Mouse (Mus musculus): ENCODE measurements at regions not wholly inside any gene's neighbourhood (a gene's known extent, or its start where the extent isn't known, plus 50 kb on each side); places are given as distances from the start of the nearest gene placed in this dataset.

- Histone ChIP-seq H3K36me3 (replicated peaks) (no peaks in the 10 kb centered on the region), H3K9me3 (replicated peaks) (peaks cover 44% of the 10 kb centered on the region), H3K27me3 (ENCODE audit: insufficient read depth, low read length) (no peaks in the 10 kb centered on the region), H3K4me3 (ENCODE audit: low read depth, low read length) (no peak overlapping the region), H3K4me1 (ENCODE audit: insufficient read depth, low read depth, low read length) (no peaks in the 10 kb centered on the region)
- DNase-seq (ENCODE audit: low spot score), result no peak
- no peak for TF ChIP-seq GATA1 (IDR thresholded peaks at IDR 0.05; ENCODE audit: borderline replicate concordance, low read length)
- TF ChIP-seq GATA2 (IDR thresholded peaks at IDR 0.05; ENCODE audit: borderline replicate concordance, low read depth, low read length), result no peak
- no peak for TF ChIP-seq TAL1 (conservative IDR thresholded peaks at IDR 0.05; ENCODE audit: low read depth, low read length)
- no peak for TF ChIP-seq POLR2AphosphoS5 (IDR thresholded peaks at IDR 0.05; ENCODE audit: insufficient replicate concordance, low read depth, low read length)
- TF ChIP-seq CTCF (IDR thresholded peaks at IDR 0.05; ENCODE audit: low read depth, low read length), result no peak
- no peak for ATAC-seq (ENCODE audit: extremely low read depth, insufficient number of reproducible peaks, low FRiP score, poor library complexity, severe bottlenecking)
Observed at GRCm38 (mm10) chr10:84002744-84003143, 280.1 kb downstream of the 1500009L16Rik start.

GRCm38 (mm10) chr10:84003601-84004149 lies 281.0 kb downstream of the 1500009L16Rik start:
- H3K4me3 ChIP-seq (ENCODE audit: low read depth, low read length), result no peak overlapping the region
- DNase-seq (ENCODE audit: low spot score), result no peak
- TF ChIP-seq GATA1 (IDR thresholded peaks at IDR 0.05; ENCODE audit: borderline replicate concordance, low read length) (no peak), CTCF (IDR thresholded peaks at IDR 0.05; ENCODE audit: low read depth, low read length) (no peak), POLR2AphosphoS5 (IDR thresholded peaks at IDR 0.05; ENCODE audit: insufficient replicate concordance, low read depth, low read length) (no peak), GATA2 (IDR thresholded peaks at IDR 0.05; ENCODE audit: borderline replicate concordance, low read depth, low read length) (no peak), TAL1 (conservative IDR thresholded peaks at IDR 0.05; ENCODE audit: low read depth, low read length) (no peak)

GRCm38 (mm10) chr10:84008923-84009322 lies 286.3 kb downstream of the 1500009L16Rik start:
- ATAC-seq (ENCODE audit: extremely low read depth, insufficient number of reproducible peaks, low FRiP score, poor library complexity, severe bottlenecking) (no peak), DNase-seq (ENCODE audit: low spot score) (no peak)
- no peaks in the 10 kb centered on the region for H3K27me3 ChIP-seq (ENCODE audit: insufficient read depth, low read length)
- no peak overlapping the region for H3K4me3 ChIP-seq (ENCODE audit: low read depth, low read length)
- H3K9me3 ChIP-seq (replicated peaks), result peaks cover 37% of the 10 kb centered on the region
- no peaks in the 10 kb centered on the region for H3K36me3 ChIP-seq (replicated peaks)
- H3K4me1 ChIP-seq (ENCODE audit: insufficient read depth, low read depth, low read length), result no peaks in the 10 kb centered on the region
- TF ChIP-seq GATA2 (IDR thresholded peaks at IDR 0.05; ENCODE audit: borderline replicate concordance, low read depth, low read length) (no peak), POLR2AphosphoS5 (IDR thresholded peaks at IDR 0.05; ENCODE audit: insufficient replicate concordance, low read depth, low read length) (no peak), CTCF (IDR thresholded peaks at IDR 0.05; ENCODE audit: low read depth, low read length) (no peak), TAL1 (conservative IDR thresholded peaks at IDR 0.05; ENCODE audit: low read depth, low read length) (no peak), GATA1 (IDR thresholded peaks at IDR 0.05; ENCODE audit: borderline replicate concordance, low read length) (no peak)

More at GRCm38 (mm10) chr10:84003601-84004149, 281.0 kb downstream of the 1500009L16Rik start:
- Histone ChIP-seq H3K27me3 (ENCODE audit: insufficient read depth, low read length) (no peaks in the 10 kb centered on the region), H3K36me3 (replicated peaks) (no peaks in the 10 kb centered on the region), H3K9me3 (replicated peaks) (peaks cover 50% of the 10 kb centered on the region), H3K4me1 (ENCODE audit: insufficient read depth, low read depth, low read length) (no peaks in the 10 kb centered on the region)
- ATAC-seq (ENCODE audit: extremely low read depth, insufficient number of reproducible peaks, low FRiP score, poor library complexity, severe bottlenecking), result no peak

- no peak for TF ChIP-seq TAL1 (conservative IDR thresholded peaks at IDR 0.05; ENCODE audit: low read depth, low read length)
- TF ChIP-seq GATA1 (IDR thresholded peaks at IDR 0.05; ENCODE audit: borderline replicate concordance, low read length), result no peak
- TF ChIP-seq GATA2 (IDR thresholded peaks at IDR 0.05; ENCODE audit: borderline replicate concordance, low read depth, low read length), result no peak
- TF ChIP-seq CTCF (IDR thresholded peaks at IDR 0.05; ENCODE audit: low read depth, low read length), result no peak
- TF ChIP-seq POLR2AphosphoS5 (IDR thresholded peaks at IDR 0.05; ENCODE audit: insufficient replicate concordance, low read depth, low read length), result no peak
- Histone ChIP-seq H3K36me3 (replicated peaks) (no peaks in the 10 kb centered on the region), H3K27me3 (ENCODE audit: insufficient read depth, low read length) (no peaks in the 10 kb centered on the region), H3K4me3 (ENCODE audit: low read depth, low read length) (no peak overlapping the region), H3K9me3 (replicated peaks) (peaks cover 58% of the 10 kb centered on the region), H3K4me1 (ENCODE audit: insufficient read depth, low read depth, low read length) (no peaks in the 10 kb centered on the region)
- no peak for DNase-seq (ENCODE audit: low spot score)
- no peak for ATAC-seq (ENCODE audit: extremely low read depth, insufficient number of reproducible peaks, low FRiP score, poor library complexity, severe bottlenecking)
Observed at GRCm38 (mm10) chr10:84019381-84019780, 296.7 kb downstream of the 1500009L16Rik start.

- no peaks in the 10 kb centered on the region for H3K27me3 ChIP-seq (ENCODE audit: insufficient read depth, low read length)
- no peak for ATAC-seq (ENCODE audit: extremely low read depth, insufficient number of reproducible peaks, low FRiP score, poor library complexity, severe bottlenecking)
- H3K36me3 ChIP-seq (replicated peaks), result no peaks in the 10 kb centered on the region
- DNase-seq (ENCODE audit: low spot score), result no peak
- H3K4me3 ChIP-seq (ENCODE audit: low read depth, low read length), result no peak overlapping the region
- H3K9me3 ChIP-seq (replicated peaks), result peaks cover 53% of the 10 kb centered on the region
- no peaks in the 10 kb centered on the region for H3K4me1 ChIP-seq (ENCODE audit: insufficient read depth, low read depth, low read length)
- TF ChIP-seq CTCF (IDR thresholded peaks at IDR 0.05; ENCODE audit: low read depth, low read length), result no peak
- no peak for TF ChIP-seq GATA2 (IDR thresholded peaks at IDR 0.05; ENCODE audit: borderline replicate concordance, low read depth, low read length)
- no peak for TF ChIP-seq GATA1 (IDR thresholded peaks at IDR 0.05; ENCODE audit: borderline replicate concordance, low read length)
- TF ChIP-seq TAL1 (conservative IDR thresholded peaks at IDR 0.05; ENCODE audit: low read depth, low read length), result no peak
- TF ChIP-seq POLR2AphosphoS5 (IDR thresholded peaks at IDR 0.05; ENCODE audit: insufficient replicate concordance, low read depth, low read length), result no peak
Observed at GRCm38 (mm10) chr10:84020023-84020620, 297.5 kb downstream of the 1500009L16Rik start.

GRCm38 (mm10) chr10:84021167-84022120 lies 298.8 kb downstream of the 1500009L16Rik start:
- ATAC-seq (ENCODE audit: extremely low read depth, insufficient number of reproducible peaks, low FRiP score, poor library complexity, severe bottlenecking) (no peak), DNase-seq (ENCODE audit: low spot score) (no peak)
- Histone ChIP-seq H3K9me3 (replicated peaks) (peaks cover 55% of the 10 kb centered on the region), H3K4me1 (ENCODE audit: insufficient read depth, low read depth, low read length) (no peaks in the 10 kb centered on the region), H3K27me3 (ENCODE audit: insufficient read depth, low read length) (no peaks in the 10 kb centered on the region), H3K4me3 (ENCODE audit: low read depth, low read length) (no peak overlapping the region), H3K36me3 (replicated peaks) (no peaks in the 10 kb centered on the region)
- TF ChIP-seq GATA1 (IDR thresholded peaks at IDR 0.05; ENCODE audit: borderline replicate concordance, low read length), result no peak
- TF ChIP-seq CTCF (IDR thresholded peaks at IDR 0.05; ENCODE audit: low read depth, low read length), result no peak

Measured in G1E (cell line).